Mouse (Mus musculus): Measurements from ENCODE around the gene Fam172a. TPM values are rescaled to one million over a fixed set of nuclear protein-coding genes. Genes with fewer than 3 reads are reported as not detected.

Fam172a gene
- polyA plus RNA-seq, 1 experiment from 2014 or later = 9.9 TPM

GRCm38 (mm10) chr13:78091949-78092348, 390.1 kb downstream of the Fam172a start:
- no peak for TF ChIP-seq EP300 (IDR thresholded peaks at IDR 0.05; ENCODE audit: low read depth)
- TF ChIP-seq CTCF (IDR thresholded peaks at IDR 0.05; ENCODE audit: low read depth) = no peak
- Histone ChIP-seq H3K9me3 (ENCODE audit: low read length) (no peaks in the 10 kb centered on the region), H3K4me3 (ENCODE audit: low read depth, low read length) (no peak overlapping the region), H3K9ac (replicated peaks) (no peak overlapping the region), H3K27me3 (ENCODE audit: insufficient read depth, low read length) (no peaks in the 10 kb centered on the region), H3K36me3 (replicated peaks; ENCODE audit: insufficient read depth, low read length) (no peaks in the 10 kb centered on the region), H3K27ac (ENCODE audit: low read depth) (no peak overlapping the region), H3K4me1 (ENCODE audit: insufficient read depth) (no peaks in the 10 kb centered on the region), H3K4me2 (ENCODE audit: low read depth, low read length) (no peak overlapping the region)
- WGBS (ENCODE audit: insufficient replicate concordance) = 79% methylated on average over 3 of the region's 3 CpGs
- DNase-seq = no peak
- no peak for ATAC-seq

GRCm38 (mm10) chr13:78094352-78094751, 392.5 kb downstream of the Fam172a start:
- no peak for ATAC-seq
- TF ChIP-seq EP300 (IDR thresholded peaks at IDR 0.05; ENCODE audit: low read depth) (no peak), CTCF (IDR thresholded peaks at IDR 0.05; ENCODE audit: low read depth) (peak; percentile 27; the same call in 1 of the 2 replicates)
- Histone ChIP-seq H3K27me3 (ENCODE audit: insufficient read depth, low read length) (no peaks in the 10 kb centered on the region), H3K27ac (ENCODE audit: low read depth) (no peak overlapping the region), H3K4me3 (ENCODE audit: low read depth, low read length) (no peak overlapping the region), H3K4me1 (ENCODE audit: insufficient read depth) (no peaks in the 10 kb centered on the region), H3K9ac (replicated peaks) (no peak overlapping the region), H3K36me3 (replicated peaks; ENCODE audit: insufficient read depth, low read length) (no peaks in the 10 kb centered on the region), H3K9me3 (ENCODE audit: low read length) (no peaks in the 10 kb centered on the region), H3K4me2 (ENCODE audit: low read depth, low read length) (no peak overlapping the region)
- 77% methylated on average over 2 of the region's 2 CpGs for WGBS (ENCODE audit: insufficient replicate concordance)
- DNase-seq = no peak

- no peak overlapping the region for H3K4me3 ChIP-seq (ENCODE audit: low read depth, low read length)
- no peaks in the 10 kb centered on the region for H3K36me3 ChIP-seq (replicated peaks; ENCODE audit: insufficient read depth, low read length)
- 70% methylated on average over 1 of the region's 1 CpGs for WGBS (ENCODE audit: insufficient replicate concordance)
- H3K9me3 ChIP-seq (ENCODE audit: low read length) = no peaks in the 10 kb centered on the region
- no peak overlapping the region for H3K27ac ChIP-seq (ENCODE audit: low read depth)
- no peaks in the 10 kb centered on the region for H3K4me1 ChIP-seq (ENCODE audit: insufficient read depth)
- no peak for DNase-seq
- H3K4me2 ChIP-seq (ENCODE audit: low read depth, low read length) = no peak overlapping the region
- H3K27me3 ChIP-seq (ENCODE audit: insufficient read depth, low read length) = no peaks in the 10 kb centered on the region
- ATAC-seq = no peak
- no peak for TF ChIP-seq CTCF (IDR thresholded peaks at IDR 0.05; ENCODE audit: low read depth)
- no peak for TF ChIP-seq EP300 (IDR thresholded peaks at IDR 0.05; ENCODE audit: low read depth)
- no peak overlapping the region for H3K9ac ChIP-seq (replicated peaks)
Observed at GRCm38 (mm10) chr13:78095071-78095973, 393.5 kb downstream of the Fam172a start.

GRCm38 (mm10) chr13:78098858-78099445, 397.1 kb downstream of the Fam172a start:
- Histone ChIP-seq H3K4me1 (ENCODE audit: insufficient read depth) (no peaks in the 10 kb centered on the region), H3K27ac (ENCODE audit: low read depth) (no peak overlapping the region), H3K9me3 (ENCODE audit: low read length) (no peaks in the 10 kb centered on the region), H3K4me3 (ENCODE audit: low read depth, low read length) (no peak overlapping the region), H3K36me3 (replicated peaks; ENCODE audit: insufficient read depth, low read length) (no peaks in the 10 kb centered on the region), H3K4me2 (ENCODE audit: low read depth, low read length) (no peak overlapping the region), H3K9ac (replicated peaks) (no peak overlapping the region), H3K27me3 (ENCODE audit: insufficient read depth, low read length) (no peaks in the 10 kb centered on the region)
- 68% methylated on average over 5 of the region's 5 CpGs for WGBS (ENCODE audit: insufficient replicate concordance)
- ATAC-seq = no peak
- no peak for DNase-seq
- TF ChIP-seq EP300 (IDR thresholded peaks at IDR 0.05; ENCODE audit: low read depth) (no peak), CTCF (IDR thresholded peaks at IDR 0.05; ENCODE audit: low read depth) (no peak)

- Histone ChIP-seq H3K27ac (ENCODE audit: low read depth) (no peak overlapping the region), H3K9ac (replicated peaks) (no peak overlapping the region), H3K36me3 (replicated peaks; ENCODE audit: insufficient read depth, low read length) (no peaks in the 10 kb centered on the region), H3K9me3 (ENCODE audit: low read length) (no peaks in the 10 kb centered on the region), H3K4me1 (ENCODE audit: insufficient read depth) (no peaks in the 10 kb centered on the region), H3K27me3 (ENCODE audit: insufficient read depth, low read length) (no peaks in the 10 kb centered on the region), H3K4me2 (ENCODE audit: low read depth, low read length) (peak overlapping the region; percentile 44; the same call in 1 of the 2 replicates), H3K4me3 (ENCODE audit: low read depth, low read length) (no peak overlapping the region)
- TF ChIP-seq EP300 (IDR thresholded peaks at IDR 0.05; ENCODE audit: low read depth) = no peak
- no peak for TF ChIP-seq CTCF (IDR thresholded peaks at IDR 0.05; ENCODE audit: low read depth)
- no peak for ATAC-seq
- no peak for DNase-seq
- 51% methylated on average over 3 of the region's 3 CpGs for WGBS (ENCODE audit: insufficient replicate concordance)
Observed at GRCm38 (mm10) chr13:78099746-78100530, 398.1 kb downstream of the Fam172a start.

- Histone ChIP-seq H3K9me3 (ENCODE audit: low read length) (no peaks in the 10 kb centered on the region), H3K4me1 (ENCODE audit: insufficient read depth) (no peaks in the 10 kb centered on the region), H3K27me3 (ENCODE audit: insufficient read depth, low read length) (no peaks in the 10 kb centered on the region), H3K4me3 (ENCODE audit: low read depth, low read length) (no peak overlapping the region), H3K36me3 (replicated peaks; ENCODE audit: insufficient read depth, low read length) (no peaks in the 10 kb centered on the region), H3K27ac (ENCODE audit: low read depth) (no peak overlapping the region), H3K4me2 (ENCODE audit: low read depth, low read length) (peak overlapping the region; percentile 44; the same call in 1 of the 2 replicates), H3K9ac (replicated peaks) (no peak overlapping the region)
- no peak for ATAC-seq
- TF ChIP-seq CTCF (IDR thresholded peaks at IDR 0.05; ENCODE audit: low read depth) = no peak
- TF ChIP-seq EP300 (IDR thresholded peaks at IDR 0.05; ENCODE audit: low read depth) = no peak
- 77% methylated on average over 3 of the region's 3 CpGs for WGBS (ENCODE audit: insufficient replicate concordance)
- DNase-seq = no peak
Observed at GRCm38 (mm10) chr13:78100664-78101063, 398.8 kb downstream of the Fam172a start.

Measured in liver, postnatal 0 days (tissue).